Mouse (Mus musculus) forebrain, embryonic 16.5 days (tissue): ENCODE data around the gene Tmsb10. TPM values are rescaled to one million over a fixed set of nuclear protein-coding genes. Genes with fewer than 3 reads are reported as not detected.

Source experiments
- ATAC-seq: fragments of 200-750 bp; cut with Nextera tagmentation; 2 replicates; pipeline ENCODE4 v1.8.0; 2017; ENCODE audit warnings: mild to moderate bottlenecking, moderate library complexity
- H3K27ac ChIP-seq: fragments of 300-500 bp; sonication (generic); 2 replicates; pipeline ENCODE4 v1.5.1; 2014; ENCODE audit warnings: low read length, control low read depth
- H3K27me3 ChIP-seq: fragments of 300-500 bp; sonication (generic); replicated peaks from 2 replicates; pipeline ENCODE4 v1.6.1; 2014; ENCODE audit warnings: low read length; ENCODE audit not compliant: control insufficient read depth, insufficient read depth
- H3K36me3 ChIP-seq: fragments of 300-500 bp; sonication (generic); 2 replicates; pipeline ENCODE4 v1.6.1; 2014; ENCODE audit not compliant: control insufficient read depth, insufficient read depth
- H3K4me1 ChIP-seq: fragments of 300-500 bp; sonication (generic); replicated peaks from 2 replicates; pipeline ENCODE4 v1.6.1; 2014; ENCODE audit warnings: low read length; ENCODE audit not compliant: control insufficient read depth, insufficient read depth
- H3K4me2 ChIP-seq: fragments of 300-500 bp; sonication (generic); 2 replicates; pipeline ENCODE4 v1.6.1; 2014; ENCODE audit warnings: mild to moderate bottlenecking, low read length, control low read depth
- H3K4me3 ChIP-seq: fragments of 300-500 bp; sonication (generic); replicated peaks from 2 replicates; pipeline ENCODE4 v1.5.1; 2014; ENCODE audit warnings: mild to moderate bottlenecking, low read length, control low read depth
- H3K9ac ChIP-seq: fragments of 300-500 bp; sonication (generic); replicated peaks from 2 replicates; pipeline ENCODE4 v1.6.1; 2014; ENCODE audit warnings: low read depth, low read length, control low read depth
- H3K9me3 ChIP-seq: fragments of 300-500 bp; sonication (generic); 2 replicates; pipeline ENCODE4 v1.6.1; 2016; ENCODE audit warnings: low read length; ENCODE audit not compliant: control insufficient read depth
- WGBS: fragments of 180-500 bp; shearing (Covaris S2); extraction: QIAGEN DNeasy Blood & Tissue Kit; methylation state at CpG from one replicate; pipeline ENCODE4 v1.1.7; 2014; 5-methylcytosine and 5-hydroxymethylcytosine counted together
- polyA plus RNA-seq: library from polyadenylated mRNA; unstranded; fragments of >200 nt; fragmentation: Nextera tagmentation; extraction: Ambion mirVana; gene quantifications from 2 replicates; pipeline ENCODE4 v1.2.1, GENCODE M21; 2015

Gene Tmsb10
- polyA plus RNA-seq, 1 experiment from 2014 or later: 3,669 TPM

- 97% methylated on average over 3 of the region's 3 CpGs for WGBS
- H3K4me3 ChIP-seq: no peak overlapping the region
- no peaks in the 10 kb centered on the region for H3K36me3 ChIP-seq
- H3K27me3 ChIP-seq: no peaks in the 10 kb centered on the region
- ATAC-seq: no peak
- H3K27ac ChIP-seq: no peak overlapping the region
- no peaks in the 10 kb centered on the region for H3K9me3 ChIP-seq
- no peaks in the 10 kb centered on the region for H3K4me1 ChIP-seq
- H3K9ac ChIP-seq: no peak overlapping the region
- no peak overlapping the region for H3K4me2 ChIP-seq
Observed at GRCm38 (mm10) chr6:72948392-72948791, 10.2 kb downstream of the Tmsb10 start.

DNA sequence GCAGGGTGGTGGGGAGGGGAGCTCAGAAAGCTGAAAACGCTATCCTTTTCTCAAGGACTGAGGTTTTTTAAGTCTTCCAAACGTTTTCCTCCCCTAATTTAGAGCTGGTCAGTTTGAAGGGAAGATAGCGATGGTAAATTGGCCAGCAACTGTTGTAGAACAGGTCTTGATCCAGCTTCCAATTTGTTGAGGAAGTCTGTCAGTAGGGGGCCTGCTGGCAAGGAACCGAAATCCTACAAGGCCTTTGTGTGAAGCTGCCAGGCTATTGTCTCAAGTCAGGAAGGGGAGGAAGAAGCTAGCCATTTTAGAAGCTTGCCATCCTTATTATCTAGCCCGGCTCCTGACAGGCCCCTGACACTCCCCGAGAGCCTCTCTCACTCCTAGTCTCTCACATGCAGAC lies 10.6 kb downstream of the Tmsb10 start:
- WGBS: 35% methylated on average over 6 of the region's 6 CpGs
- Histone ChIP-seq H3K36me3 (no peaks in the 10 kb centered on the region), H3K27me3 (no peaks in the 10 kb centered on the region), H3K4me1 (no peaks in the 10 kb centered on the region), H3K4me3 (no peak overlapping the region), H3K4me2 (no peak overlapping the region), H3K9ac (no peak overlapping the region), H3K27ac (no peak overlapping the region), H3K9me3 (no peaks in the 10 kb centered on the region)
- ATAC-seq: no peak

GRCm38 (mm10) chr6:72940493-72940892 lies 18.1 kb downstream of the Tmsb10 start:
- Histone ChIP-seq H3K36me3 (no peaks in the 10 kb centered on the region), H3K4me3 (no peak overlapping the region), H3K4me1 (no peaks in the 10 kb centered on the region), H3K9me3 (no peaks in the 10 kb centered on the region), H3K4me2 (no peak overlapping the region), H3K27ac (no peak overlapping the region), H3K27me3 (no peaks in the 10 kb centered on the region), H3K9ac (no peak overlapping the region)
- peak; percentile 74; the same call in 1 of the 2 replicates for ATAC-seq
- whole genome bisulfite sequencing: 10% methylated on average over 3 of the region's 3 CpGs

- no peak for ATAC-seq
- Histone ChIP-seq H3K4me2 (no peak overlapping the region), H3K9me3 (no peaks in the 10 kb centered on the region), H3K27me3 (no peaks in the 10 kb centered on the region), H3K9ac (no peak overlapping the region), H3K4me1 (no peaks in the 10 kb centered on the region), H3K4me3 (no peak overlapping the region), H3K36me3 (no peaks in the 10 kb centered on the region), H3K27ac (no peak overlapping the region)
- WGBS: 81% methylated on average over 5 of the region's 5 CpGs
Observed at GRCm38 (mm10) chr6:72937859-72938258, 20.7 kb downstream of the Tmsb10 start.

- Histone ChIP-seq H3K27ac (no peak overlapping the region), H3K4me3 (no peak overlapping the region), H3K9ac (no peak overlapping the region), H3K27me3 (no peaks in the 10 kb centered on the region), H3K36me3 (no peaks in the 10 kb centered on the region), H3K9me3 (no peaks in the 10 kb centered on the region), H3K4me2 (no peak overlapping the region), H3K4me1 (no peaks in the 10 kb centered on the region)
- ATAC-seq: no peak
- 85% methylated on average over 3 of the region's 3 CpGs for WGBS
Observed at GRCm38 (mm10) chr6:72937430-72937829, 21.1 kb downstream of the Tmsb10 start.

- no peak for ATAC-seq
- no peak overlapping the region for H3K27ac ChIP-seq
- WGBS: 93% methylated on average over 1 of the region's 1 CpGs
- no peak overlapping the region for H3K9ac ChIP-seq
- no peaks in the 10 kb centered on the region for H3K27me3 ChIP-seq
- no peak overlapping the region for H3K4me3 ChIP-seq
- H3K9me3 ChIP-seq: no peaks in the 10 kb centered on the region
- no peaks in the 10 kb centered on the region for H3K36me3 ChIP-seq
- H3K4me2 ChIP-seq: no peak overlapping the region
- H3K4me1 ChIP-seq: no peaks in the 10 kb centered on the region
Observed at GRCm38 (mm10) chr6:72932955-72933354, 25.6 kb downstream of the Tmsb10 start.

DNA sequence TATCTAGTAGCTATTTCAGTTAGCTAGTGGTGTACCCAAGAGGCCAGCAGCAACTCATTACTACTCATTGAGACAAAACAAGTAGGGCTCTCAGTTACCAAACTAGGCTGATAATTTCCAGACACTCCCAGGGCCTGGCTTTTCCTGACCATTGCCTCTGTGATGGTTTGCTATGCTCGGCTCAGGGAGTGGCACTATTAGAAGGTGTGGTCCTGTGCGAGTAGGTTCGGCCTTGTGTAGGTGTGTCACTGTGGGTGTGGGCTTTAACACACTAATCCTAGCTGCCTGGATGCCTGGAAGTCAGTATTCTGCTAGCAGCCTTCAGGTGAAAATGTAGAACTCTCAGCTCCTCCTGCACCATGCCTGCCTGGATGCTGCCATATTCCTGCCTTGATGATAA lies 27.0 kb downstream of the Tmsb10 start:
- Histone ChIP-seq H3K9ac (no peak overlapping the region), H3K27me3 (no peaks in the 10 kb centered on the region), H3K27ac (no peak overlapping the region), H3K4me1 (no peaks in the 10 kb centered on the region), H3K4me3 (no peak overlapping the region), H3K4me2 (no peak overlapping the region), H3K9me3 (no peaks in the 10 kb centered on the region), H3K36me3 (no peaks in the 10 kb centered on the region)
- 90% methylated on average over 3 of the region's 3 CpGs for WGBS
- ATAC-seq: no peak

DNA sequence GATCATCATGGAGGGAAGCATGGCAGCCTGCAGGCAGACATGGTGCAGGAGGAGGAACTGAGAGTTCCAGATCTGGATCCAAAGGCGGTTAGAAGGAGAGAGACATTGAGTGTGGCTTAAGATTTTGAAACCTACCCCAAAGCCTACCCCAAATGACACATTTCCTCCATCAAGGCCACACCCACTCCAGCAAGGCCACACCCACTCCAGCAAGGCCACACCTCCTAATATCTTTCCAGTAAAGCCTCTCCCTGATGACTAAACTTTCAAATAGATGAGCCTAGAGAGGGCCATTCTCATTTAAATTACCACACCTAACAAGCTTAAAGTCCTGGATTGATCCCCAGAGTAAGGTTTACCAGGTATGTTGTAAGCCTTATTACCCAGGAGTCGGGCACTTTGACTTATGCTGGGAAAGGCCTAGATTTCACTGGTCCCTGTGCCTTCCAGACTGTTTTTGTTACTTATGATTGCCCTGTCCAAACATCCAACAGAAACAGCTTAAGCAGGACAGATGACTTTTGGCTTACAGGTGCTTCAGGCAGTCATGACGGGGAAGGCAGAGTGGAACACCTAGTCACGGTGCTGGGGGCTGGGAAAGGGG lies 28.7 kb downstream of the Tmsb10 start:
- no peak overlapping the region for H3K4me2 ChIP-seq
- H3K27me3 ChIP-seq: no peaks in the 10 kb centered on the region
- H3K9ac ChIP-seq: no peak overlapping the region
- no peaks in the 10 kb centered on the region for H3K4me1 ChIP-seq
- ATAC-seq: no peak
- H3K4me3 ChIP-seq: no peak overlapping the region
- no peak overlapping the region for H3K27ac ChIP-seq
- 89% methylated on average over 4 of the region's 4 CpGs for WGBS
- H3K36me3 ChIP-seq: no peaks in the 10 kb centered on the region
- H3K9me3 ChIP-seq: no peaks in the 10 kb centered on the region

GRCm38 (mm10) chr6:72926755-72927482 lies 31.6 kb downstream of the Tmsb10 start:
- no peaks in the 10 kb centered on the region for H3K9me3 ChIP-seq
- no peaks in the 10 kb centered on the region for H3K36me3 ChIP-seq
- no peak overlapping the region for H3K27ac ChIP-seq
- no peaks in the 10 kb centered on the region for H3K4me1 ChIP-seq
- no peak overlapping the region for H3K4me2 ChIP-seq
- no peak overlapping the region for H3K4me3 ChIP-seq
- no peak overlapping the region for H3K9ac ChIP-seq
- no peak for ATAC-seq
- H3K27me3 ChIP-seq: no peaks in the 10 kb centered on the region
- WGBS: 27% methylated on average over 9 of the region's 9 CpGs
